Mouse (Mus musculus): ENCODE results near the gene Cep55.

GRCm38 (mm10) chr19:38025254-38026041, 29.4 kb upstream of the Cep55 start:
- TF ChIP-seq CTCF (IDR thresholded peaks at IDR 0.05; ENCODE audit: extremely low read depth, insufficient read depth, low read length) (no peak), POLR2A (IDR thresholded peaks at IDR 0.05; ENCODE audit: extremely low read depth, insufficient read depth, low read length) (no peak)

Measured in cortical plate, adult 2 months (tissue).